Mouse (Mus musculus) cortical plate, adult 2 months (tissue): ENCODE data around the gene Rnf213. TPM values are rescaled to one million over a fixed set of nuclear protein-coding genes. Genes with fewer than 3 reads are reported as not detected.

Experiments used
- H3K27ac ChIP-seq: fragments of 200-500 bp; 2 replicates; pipeline ENCODE4 v1.5.1; 2012; ENCODE audit warnings: low read length, control low read depth, inconsistent platforms; ENCODE audit not compliant: insufficient read depth
- H3K4me1 ChIP-seq: fragments of 200-500 bp; 2 replicates; pipeline ENCODE4 v1.6.1; 2011; ENCODE audit warnings: low read length; ENCODE audit not compliant: control insufficient read depth, insufficient read depth
- H3K4me3 ChIP-seq: fragments of 200-500 bp; 2 replicates; pipeline ENCODE4 v1.5.1; 2011; ENCODE audit warnings: mild to moderate bottlenecking, low read length, control low read depth; ENCODE audit not compliant: insufficient read depth
- CTCF ChIP-seq: fragments of 200-500 bp; IDR thresholded peaks from 2 replicates; pipeline ENCODE4 v1.5.1; 2011; ENCODE audit warnings: mild to moderate bottlenecking, control low read depth, low read length; ENCODE audit not compliant: insufficient read depth; ENCODE audit errors: extremely low read depth
- POLR2A ChIP-seq: fragments of 200-500 bp; IDR thresholded peaks from 2 replicates; pipeline ENCODE4 v1.6.1; 2011; ENCODE audit warnings: mild to moderate bottlenecking, low read length, control low read depth; ENCODE audit not compliant: insufficient read depth; ENCODE audit errors: extremely low read depth
- polyA plus RNA-seq: library from polyadenylated mRNA; depleted of rRNA; stranded (reverse); fragments of >200 nt; gene quantifications from 2 replicates; pipeline ENCODE4 v1.2.3, GENCODE M21; 2012

The Rnf213 gene
- polyA plus RNA-seq, 1 experiment: 8.5 TPM

GRCm38 (mm10) chr11:119434316-119434715 is 41.4 kb downstream of the Rnf213 start:
- TF ChIP-seq CTCF (no peak), POLR2A (no peak)

GRCm38 (mm10) chr11:119435880-119436872 is 43.3 kb downstream of the Rnf213 start:
- no peak overlapping the region for H3K4me3 ChIP-seq

More at GRCm38 (mm10) chr11:119434316-119434715, 41.4 kb downstream of the Rnf213 start:
- H3K27ac ChIP-seq: no peak overlapping the region
- no peak overlapping the region for H3K4me3 ChIP-seq
- no peaks in the 10 kb centered on the region for H3K4me1 ChIP-seq

GRCm38 (mm10) chr11:119438776-119439175 is 45.9 kb downstream of the Rnf213 start:
- TF ChIP-seq CTCF (no peak), POLR2A (no peak)
- H3K27ac ChIP-seq: no peak overlapping the region
- H3K4me3 ChIP-seq: no peak overlapping the region
- H3K4me1 ChIP-seq: no peaks in the 10 kb centered on the region

More at GRCm38 (mm10) chr11:119435880-119436872, 43.3 kb downstream of the Rnf213 start:
- H3K27ac ChIP-seq: no peak overlapping the region
- TF ChIP-seq CTCF (peak; percentile 54), POLR2A (no peak)
- no peaks in the 10 kb centered on the region for H3K4me1 ChIP-seq

- TF ChIP-seq POLR2A (no peak), CTCF (no peak)
- H3K4me3 ChIP-seq: no peak overlapping the region
These were observed 49.3 kb downstream of the Rnf213 start for GRCm38 (mm10) chr11:119442199-119442598.

GRCm38 (mm10) chr11:119443442-119443841 is 50.5 kb downstream of the Rnf213 start:
- TF ChIP-seq CTCF (no peak), POLR2A (no peak)
- no peak overlapping the region for H3K27ac ChIP-seq
- no peak overlapping the region for H3K4me3 ChIP-seq
- H3K4me1 ChIP-seq: no peaks in the 10 kb centered on the region

More at GRCm38 (mm10) chr11:119442199-119442598, 49.3 kb downstream of the Rnf213 start:
- no peaks in the 10 kb centered on the region for H3K4me1 ChIP-seq
- H3K27ac ChIP-seq: no peak overlapping the region

- Histone ChIP-seq H3K4me1 (no peaks in the 10 kb centered on the region), H3K4me3 (no peak overlapping the region), H3K27ac (no peak overlapping the region)
- TF ChIP-seq CTCF (no peak), POLR2A (no peak)
These were observed 63.2 kb downstream of the Rnf213 start for GRCm38 (mm10) chr11:119456097-119456496.

- Histone ChIP-seq H3K4me1 (no peaks in the 10 kb centered on the region), H3K4me3 (no peak overlapping the region), H3K27ac (no peak overlapping the region)
- no peak for TF ChIP-seq CTCF
- no peak for TF ChIP-seq POLR2A
These were observed 85.0 kb downstream of the Rnf213 start for GRCm38 (mm10) chr11:119477876-119478275.

- H3K4me3 ChIP-seq: peak within 1 kb of the TSS; percentile 67
- H3K4me1 ChIP-seq: peaks cover 2% of the 10 kb centered on the region; the same call in 1 of the 2 replicates
- TF ChIP-seq POLR2A (0 out of 2 replicates have a peak, but pooled peaks have one; percentile 52), CTCF (peak; percentile 70)
- H3K27ac ChIP-seq: peak within 1 kb of the TSS; percentile 90
These were observed 98.2 kb downstream of the Rnf213 start, which contains the start of gene Endov for GRCm38 (mm10) chr11:119490861-119491689. Endov (plus strand) TSS chr11:119491347.

- H3K27ac ChIP-seq: no peak overlapping the region
- peak overlapping the region; percentile 67 for H3K4me3 ChIP-seq
- peaks cover 2% of the 10 kb centered on the region; the same call in 1 of the 2 replicates for H3K4me1 ChIP-seq
- TF ChIP-seq CTCF: no peak
- no peak for TF ChIP-seq POLR2A
These were observed 98.8 kb downstream of the Rnf213 start for GRCm38 (mm10) chr11:119491690-119492087.
